Mouse (Mus musculus) small intestine, adult 2 months (tissue): Measurements from ENCODE around the gene Gm20388.

Experiments
- CTCF ChIP-seq: fragments of 200-500 bp; IDR thresholded peaks from 2 replicates; pipeline ENCODE4 v1.5.1; 2012; ENCODE audit warnings: low read depth, mild to moderate bottlenecking, control low read depth, inconsistent platforms, low read length, moderate library complexity, mixed read lengths; ENCODE audit not compliant: insufficient replicate concordance, insufficient read length; ENCODE audit errors: extremely low read depth
- POLR2A ChIP-seq: fragments of 200-500 bp; IDR thresholded peaks from 2 replicates; pipeline ENCODE4 v1.6.1; 2012; ENCODE audit warnings: low read depth, mild to moderate bottlenecking, control low read depth, inconsistent platforms, low read length, moderate library complexity

- no peak for TF ChIP-seq POLR2A
- TF ChIP-seq CTCF = no peak
These were observed 2573.2 kb downstream of the Gm20388 start for GRCm38 (mm10) chr8:122483877-122484276.
